ENCODE assay signal across 14 mouse cellular contexts in genomic region chr2:5801182-5801640, GRCm38 (mm10). TPM values are rescaled to one million over a fixed set of nuclear protein-coding genes. Genes with fewer than 3 reads are reported as not detected.
DNase-seq lines count a peak whose midpoint lies in the region; ATAC-seq lines count a peak whose summit lies in the region.
"Had no signal": no experiment of that assay in that cellular context is flagged by ENCODE, and none has a peak within 500 bp of the region (broad histone marks: within the 10 kb centered on the region; RNA-seq: fewer than 3 reads in every experiment).

No protein-coding gene starts in this region.

- no peak for DNase-seq in heart, adult 8-10 months (ENCODE audit: low spot score)
- peak; percentile 53 to 54 for DNase-seq in B cell, adult 2 months
- peak; percentile 17 for DNase-seq in c-Kit-positive CD71-positive TER-119-positive erythroid progenitor cells, embryonic 14.5 days (ENCODE audit: low spot score)
- DNase-seq in cerebellum, postnatal 36 days = no peak
- no peak for DNase-seq in gastrocnemius, postnatal 25 days
- DNase-seq: adrenal gland, postnatal 25 days; cerebellum, postnatal 25 days; kidney, adult 18-20 months had no signal

- ATAC-seq in heart, embryonic 13.5 days (ENCODE audit: extremely low read depth, insufficient number of reproducible peaks, low FRiP score, low TSS enrichment) = no peak
- ATAC-seq in megakaryocyte progenitor cell, adult 5-6 weeks (replicated peaks; ENCODE audit: poor library complexity) = peak; percentile 87
- ATAC-seq in kidney, embryonic 16.5 days (ENCODE audit: low FRiP score, low TSS enrichment) = no peak

- no peak overlapping the region for H3K4me3 ChIP-seq in heart, embryonic 13.5 days
- H3K4me3 ChIP-seq in kidney, embryonic 16.5 days (ENCODE audit: low read length) = no peak overlapping the region
- H3K4me3 ChIP-seq: heart, adult 2 months had no signal

- H3K4me1 ChIP-seq in heart, embryonic 13.5 days = peaks cover 20% of the 10 kb centered on the region
- no peaks in the 10 kb centered on the region for H3K4me1 ChIP-seq in kidney, embryonic 16.5 days (ENCODE audit: insufficient read depth, low read length)

- H3K27me3 ChIP-seq in heart, embryonic 13.5 days (replicated peaks) = no peaks in the 10 kb centered on the region
- no peaks in the 10 kb centered on the region for H3K27me3 ChIP-seq in kidney, embryonic 16.5 days (ENCODE audit: insufficient read depth, low read length)
- H3K27me3 ChIP-seq: CH12.LX had no signal

- no peak overlapping the region for H3K4me2 ChIP-seq in heart, embryonic 13.5 days
- H3K4me2 ChIP-seq in kidney, embryonic 16.5 days (replicated peaks; ENCODE audit: low read depth, low read length) = no peak overlapping the region
- H3K4me2 ChIP-seq: midbrain, embryonic 11.5 days had no signal

- WGBS in heart, embryonic 13.5 days = 52% methylated on average over 9 of the region's 9 CpGs
- 77% methylated on average over 9 of the region's 9 CpGs for WGBS in kidney, embryonic 16.5 days

- peak overlapping the region; percentile 8; the same call in 1 of the 2 replicates for H3K27ac ChIP-seq in heart, embryonic 13.5 days (replicated peaks)
- H3K27ac ChIP-seq in kidney, embryonic 16.5 days (ENCODE audit: low read length) = no peak overlapping the region
- H3K27ac ChIP-seq: heart, adult 2 months had no signal

- no peaks in the 10 kb centered on the region for H3K9me3 ChIP-seq in heart, embryonic 13.5 days
- no peaks in the 10 kb centered on the region for H3K9me3 ChIP-seq in kidney, embryonic 16.5 days (ENCODE audit: low read length)

- H3K9ac ChIP-seq in heart, embryonic 13.5 days = no peak overlapping the region
- H3K9ac ChIP-seq in kidney, embryonic 16.5 days (replicated peaks; ENCODE audit: low read length) = no peak overlapping the region

- peaks cover 88% of the 10 kb centered on the region for H3K36me3 ChIP-seq in heart, embryonic 13.5 days
- H3K36me3 ChIP-seq in kidney, embryonic 16.5 days (ENCODE audit: insufficient read depth, low read length) = peaks cover 61% of the 10 kb centered on the region

RNA-seq across cellular contexts. Expression of gene Nudt5, which starts 43.6 kb away (rescaled TPM):
- polyA plus RNA-seq in heart, embryonic 13.5 days (2015; fragmentation: Nextera tagmentation; extraction: Ambion mirVana) = 59.8 and 69.0 TPM in 2 replicates
- total RNA-seq in heart, adult 8-10 months (2022) = 10 to 100 TPM; 10.5 to 13.6 (median 11.3) TPM
- 70.6 and 70.7 TPM in 2 replicates for total RNA-seq in megakaryocyte progenitor cell, adult 5-6 weeks (2015)
- total RNA-seq in megakaryocyte progenitor cell, adult 5-6 weeks (2017) = 60.8 and 78.6 TPM in 2 replicates
- total RNA-seq in gastrocnemius, postnatal 25 days (2021) = 1 to 10 TPM; 3.7 to 6.4 TPM
- 76.9 and 78.1 TPM in 2 replicates for polyA plus RNA-seq in kidney, embryonic 16.5 days (2015; fragmentation: Nextera tagmentation; extraction: Ambion mirVana)

RNA-seq across cellular contexts. Expression of gene Cdc123, which starts 43.8 kb away (rescaled TPM):
- 184 and 186 TPM in 2 replicates for polyA plus RNA-seq in heart, embryonic 13.5 days (2015; fragmentation: Nextera tagmentation; extraction: Ambion mirVana)
- total RNA-seq in heart, adult 8-10 months (2022) = 10 to 100 TPM; 77.9 to 91.8 (median 85.9) TPM
- total RNA-seq in megakaryocyte progenitor cell, adult 5-6 weeks (2015) = 125 and 133 TPM in 2 replicates
- total RNA-seq in megakaryocyte progenitor cell, adult 5-6 weeks (2017) = 116 and 117 TPM in 2 replicates
- total RNA-seq in gastrocnemius, postnatal 25 days (2021) = 10 to 100 TPM; 64.9 to 70.5 TPM
- 297 and 303 TPM in 2 replicates for polyA plus RNA-seq in kidney, embryonic 16.5 days (2015; fragmentation: Nextera tagmentation; extraction: Ambion mirVana)

Comparison
In these comparisons a context has a peak if more than half of its experiments do, and no peak if none do; other contexts are left out.
1. DNase-seq: peak in B cell, adult 2 months (2 of 2) and c-Kit-positive CD71-positive TER-119-positive erythroid progenitor cells, embryonic 14.5 days (single experiment); none in heart, adult 8-10 months (single experiment), cerebellum, postnatal 36 days (0 of 2) and gastrocnemius, postnatal 25 days (single experiment).
2. RNA of gene Nudt5, which starts 43.6 kb away (total RNA-seq): 60.8 to 78.6 TPM in megakaryocyte progenitor cell, adult 5-6 weeks; 10.5 to 13.6 TPM in heart, adult 8-10 months and 3.7 to 6.4 TPM in gastrocnemius, postnatal 25 days; every median in the first group is over 4 times any median in the second.